Mouse (Mus musculus): ENCODE results near the gene 5031410I06Rik. TPM values are rescaled to one million over a fixed set of nuclear protein-coding genes. Genes with fewer than 3 reads are reported as not detected.
"Not testable (repeated sequence)": the region's sequence is repeated elsewhere in the genome, so short reads cannot be mapped to it uniquely, and the experiment has no call there.

The 5031410I06Rik gene
- total RNA-seq (2018; cell fraction: chromatin; rRNA removed), result not detected
- total RNA-seq (2018; cell fraction: cytosol; rRNA removed), result not detected
- not detected for total RNA-seq (2018; cell fraction: nucleus; rRNA removed)
- not detected in 3 replicates for polyA plus RNA-seq (2018)

GRCm38 (mm10) chr5:26105262-26105661 is at the start of gene 5031410I06Rik:
Gene 5031410I06Rik, minus strand, starts transcription at chr5:26105362.
- not testable (repeated sequence) for H3K79me2 ChIP-seq (ENCODE audit: inconsistent target); H3K36me3 ChIP-seq (ENCODE audit: inconsistent target)
- no CpG with 5 or more reads among the region's 3 CpGs for WGBS (ENCODE audit: missing documents)

DNA sequence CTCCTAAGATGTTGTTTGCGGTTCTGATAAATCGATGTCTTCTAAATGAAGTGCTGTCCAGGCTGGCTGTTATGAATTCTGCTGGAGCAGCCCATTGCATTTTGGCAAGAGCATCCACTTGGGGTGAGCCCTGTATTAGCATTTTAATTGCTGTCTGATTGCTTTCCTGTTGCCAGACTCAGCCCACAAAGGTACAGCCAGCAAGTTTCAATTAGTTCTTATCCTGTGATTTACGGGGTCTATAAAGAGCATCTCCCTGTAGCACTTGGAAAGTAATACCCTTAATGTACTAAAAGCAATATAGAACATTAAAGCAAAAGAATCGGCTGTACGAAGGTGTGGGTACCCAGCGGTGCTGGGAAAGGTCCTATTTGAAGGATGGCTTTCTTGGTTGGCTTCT is 37.7 kb upstream of the 5031410I06Rik start:
- Histone ChIP-seq H3K36me3 (ENCODE audit: inconsistent target) (no peaks in the 10 kb centered on the region), H3K79me2 (ENCODE audit: inconsistent target) (no peaks in the 10 kb centered on the region), H3K27ac (no peak overlapping the region), H3K4me3 (ENCODE audit: inconsistent target) (no peak overlapping the region)
- WGBS (ENCODE audit: missing documents), result 88% methylated on average over 6 of the region's 6 CpGs

More at GRCm38 (mm10) chr5:26105262-26105661, at the start of gene 5031410I06Rik:
- not testable (repeated sequence) for H3K27ac ChIP-seq; H3K4me3 ChIP-seq (ENCODE audit: inconsistent target)

GRCm38 (mm10) chr5:26121321-26121720 is 16.2 kb upstream of the 5031410I06Rik start, which contains the start of gene Gm10220:
Gene Gm10220, minus strand, starts transcription at chr5:26121421.
- not testable (repeated sequence) for H3K4me3 ChIP-seq (ENCODE audit: inconsistent target); H3K79me2 ChIP-seq (ENCODE audit: inconsistent target); H3K36me3 ChIP-seq (ENCODE audit: inconsistent target); H3K27ac ChIP-seq
- no CpG with 5 or more reads among the region's 3 CpGs for WGBS (ENCODE audit: missing documents)

DNA sequence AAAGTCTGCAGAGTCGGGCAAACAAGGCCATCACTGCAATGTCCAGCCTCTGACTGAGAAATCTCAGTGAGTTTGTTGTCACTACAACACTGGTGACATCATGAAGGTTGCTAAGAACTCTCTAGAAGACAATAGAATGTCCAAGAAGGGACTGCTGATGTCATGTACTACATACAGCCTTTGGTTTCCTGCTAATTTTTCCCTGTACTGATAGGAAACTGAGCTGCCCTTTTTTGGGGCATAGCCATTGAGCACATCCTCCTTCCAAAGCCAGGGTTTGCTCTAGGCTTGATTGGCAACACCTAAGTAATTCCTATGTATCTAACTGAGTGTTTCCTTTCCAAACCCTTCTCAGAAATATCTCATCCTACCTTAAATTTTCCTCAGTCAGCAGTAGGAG is 16.0 kb downstream of the 5031410I06Rik start, which contains the start of gene Gm10471:
Gm10471 (minus strand) TSS at position 101 of the 400 bp plus-strand sequence.
- not testable (repeated sequence) for H3K4me3 ChIP-seq (ENCODE audit: inconsistent target); H3K79me2 ChIP-seq (ENCODE audit: inconsistent target); H3K36me3 ChIP-seq (ENCODE audit: inconsistent target); H3K27ac ChIP-seq
- WGBS (ENCODE audit: missing documents), result no CpG with 5 or more reads among the region's 1 CpGs

GRCm38 (mm10) chr5:26079023-26079422 is 26.1 kb downstream of the 5031410I06Rik start:
- not testable (repeated sequence) for H3K27ac ChIP-seq; H3K4me3 ChIP-seq (ENCODE audit: inconsistent target); H3K36me3 ChIP-seq (ENCODE audit: inconsistent target); H3K79me2 ChIP-seq (ENCODE audit: inconsistent target)

DNA sequence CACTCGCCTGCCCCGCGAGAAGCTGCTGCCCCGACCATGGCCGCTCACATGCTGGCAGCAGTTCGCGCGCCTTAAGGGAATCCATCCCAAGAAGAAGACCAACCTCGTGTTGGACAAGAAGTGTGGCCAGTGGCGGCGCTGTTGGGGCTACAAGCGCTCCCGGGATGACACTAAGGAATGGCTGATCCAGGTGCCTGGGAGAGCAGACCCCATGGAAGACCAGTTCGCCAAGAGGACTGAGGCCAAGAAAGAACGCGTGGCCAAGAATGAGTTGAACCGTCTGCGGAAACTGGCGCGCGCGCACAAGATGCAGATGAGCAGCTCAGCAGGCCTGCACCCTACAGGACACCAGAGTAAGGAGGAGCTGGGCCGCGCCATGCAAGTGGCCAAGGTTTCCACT is 34.4 kb downstream of the 5031410I06Rik start:
- no peaks in the 10 kb centered on the region for H3K79me2 ChIP-seq (ENCODE audit: inconsistent target)
- H3K36me3 ChIP-seq (ENCODE audit: inconsistent target), result no peaks in the 10 kb centered on the region
- H3K27ac ChIP-seq, result no peak overlapping the region
- no peak overlapping the region for H3K4me3 ChIP-seq (ENCODE audit: inconsistent target)
- 85% methylated on average over 24 of the region's 24 CpGs for WGBS (ENCODE audit: missing documents)

- not testable (repeated sequence) for H3K4me3 ChIP-seq (ENCODE audit: inconsistent target); H3K36me3 ChIP-seq (ENCODE audit: inconsistent target); H3K27ac ChIP-seq; H3K79me2 ChIP-seq (ENCODE audit: inconsistent target)
- no CpG with 5 or more reads among the region's 2 CpGs for WGBS (ENCODE audit: missing documents)
Observed at GRCm38 (mm10) chr5:26058481-26058880, 46.7 kb downstream of the 5031410I06Rik start, which contains the start of gene Gm7347. Gene Gm7347, minus strand, starts transcription at chr5:26058581.

Other genes starting within 250 kb of the 5031410I06Rik start
- gene Gm21663, start 163.0 kb downstream of the 5031410I06Rik start, polyA plus RNA-seq (2018), result not detected in 3 replicates
- not detected in 3 replicates for gene Gm21671, start 150.9 kb downstream of the 5031410I06Rik start, polyA plus RNA-seq (2018)
- not detected in 3 replicates for gene Gm21680, start 132.7 kb downstream of the 5031410I06Rik start, polyA plus RNA-seq (2018)
- gene Gm21698, start 116.7 kb downstream of the 5031410I06Rik start, polyA plus RNA-seq (2018), result not detected in 3 replicates
- not detected in 3 replicates for gene Gm1979, start 100.6 kb downstream of the 5031410I06Rik start, polyA plus RNA-seq (2018)
- gene Gm5862, start 82.4 kb downstream of the 5031410I06Rik start, polyA plus RNA-seq (2018), result not detected in 3 replicates
- not detected in 3 replicates for gene Speer4a, start 65.8 kb downstream of the 5031410I06Rik start, polyA plus RNA-seq (2018)
- gene Gm7347, start 46.8 kb downstream of the 5031410I06Rik start, polyA plus RNA-seq (2018), result not detected in 3 replicates
- gene Gm10471, start 16.1 kb downstream of the 5031410I06Rik start, polyA plus RNA-seq (2018), result not detected in 3 replicates
- not detected in 3 replicates for gene Gm10220, start 16.1 kb upstream of the 5031410I06Rik start, polyA plus RNA-seq (2018)
- gene Gm7361, start 152.3 kb upstream of the 5031410I06Rik start, polyA plus RNA-seq (2018), result not detected in 3 replicates